Mouse (Mus musculus) monocyte, adult 5-6 weeks (primary cell): ENCODE data around the gene Trf. TPM values are rescaled to one million over a fixed set of nuclear protein-coding genes. Genes with fewer than 3 reads are reported as not detected.
"Not testable (repeated sequence)": the region's sequence is repeated elsewhere in the genome, so short reads cannot be mapped to it uniquely, and the experiment has no call there.

Experiments
- ATAC-seq: fragments of 153-309, 156-312 bp; replicated peaks from 2 replicates; pipeline ENCODE4 v1.8.0; 2017; ENCODE audit warnings: mild to moderate bottlenecking; ENCODE audit not compliant: low TSS enrichment, insufficient number of reproducible peaks, severe bottlenecking, poor library complexity, low FRiP score
- total RNA-seq: library from RNA; stranded (forward); fragments of 200-1000, 200-491, 200-594 nt; gene quantifications from 3 replicates; pipeline ENCODE4 v1.2.3, GENCODE M21; 2017

Trf gene
- total RNA-seq, 1 experiment from 2014 or later = 219 TPM

- 0 out of 2 replicates have a peak, but pooled peaks have one; percentile 16 for ATAC-seq
These were observed 55.3 kb downstream of the Trf start for GRCm38 (mm10) chr9:103174771-103175519.

GRCm38 (mm10) chr9:103168771-103169170, 61.5 kb downstream of the Trf start:
- no peak for ATAC-seq

- ATAC-seq = no peak
These were observed 62.2 kb downstream of the Trf start for GRCm38 (mm10) chr9:103168046-103168445.

DNA sequence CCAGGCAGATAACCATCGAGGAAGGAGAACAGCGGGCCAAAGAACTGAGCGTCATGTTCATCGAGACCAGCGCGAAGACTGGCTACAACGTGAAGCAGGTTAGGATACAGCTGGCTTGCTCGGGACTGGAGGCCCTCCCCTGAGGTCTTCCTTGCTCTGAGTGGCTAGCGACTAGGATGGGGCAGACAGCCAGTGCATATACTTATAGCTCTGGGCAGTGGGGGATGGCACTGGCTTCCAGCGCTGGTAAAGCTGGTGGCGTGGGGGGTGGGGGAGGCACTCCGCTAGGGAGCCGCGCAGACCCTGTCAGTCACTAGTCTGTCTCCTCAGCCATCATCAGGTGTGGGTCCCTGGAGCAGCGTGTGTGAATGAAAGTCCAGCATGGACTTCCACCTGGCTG, 66.4 kb downstream of the Trf start:
- no peak for ATAC-seq

- not testable (repeated sequence) for ATAC-seq
These were observed 75.1 kb downstream of the Trf start for GRCm38 (mm10) chr9:103155158-103155557.

GRCm38 (mm10) chr9:103154568-103154967, 75.7 kb downstream of the Trf start:
- no peak for ATAC-seq

Other genes with a start within 250 kb of the Trf start
- gene Slco2a1, start 241.7 kb downstream of the Trf start, total RNA-seq = not detected in 3 replicates
- 0.48 to 6.9 TPM (median 4.3 TPM) in 3 replicates for gene Rab6b, start 118.7 kb downstream of the Trf start, total RNA-seq
- 14.5 to 18.0 TPM (median 14.6 TPM) in 3 replicates for gene Srprb, start 28.3 kb downstream of the Trf start, total RNA-seq
- gene Gm20425, start 137 bp downstream of the Trf start, total RNA-seq = not detected in 3 replicates
- gene 1300017J02Rik, start 74.6 kb upstream of the Trf start, total RNA-seq = 3.5 TPM in 1 of 3 replicates, not detected in the others
- gene Topbp1, start 74.8 kb upstream of the Trf start, total RNA-seq = 71.1 to 109 TPM (median 75.5 TPM) in 3 replicates
- 141 to 176 TPM (median 159 TPM) in 3 replicates for gene Cdv3, start 135.4 kb upstream of the Trf start, total RNA-seq
- 3.0 TPM in 2 of 3 replicates, not detected in the other for gene Bfsp2, start 250.0 kb upstream of the Trf start, total RNA-seq